Comparison of ENCODE assay signal across 15 mouse cellular contexts in genomic region chr9:50374666-50375065, GRCm38 (mm10). TPM values are rescaled to one million over a fixed set of nuclear protein-coding genes. Genes with fewer than 3 reads are reported as not detected.
DNase-seq lines count a peak whose midpoint lies in the region; ATAC-seq lines count a peak whose summit lies in the region.
"Had no signal": no experiment of that assay in that cellular context is flagged by ENCODE, and none has a peak within 500 bp of the region (broad histone marks: within the 10 kb centered on the region; RNA-seq: fewer than 3 reads in every experiment).

No protein-coding gene starts in this region.

- no peak overlapping the region for H3K4me3 ChIP-seq in forebrain, embryonic 14.5 days (ENCODE audit: low read depth, low read length)
- no peak overlapping the region for H3K4me3 ChIP-seq in forebrain, embryonic 13.5 days
- H3K4me3 ChIP-seq: limb, embryonic 13.5 days had no signal

- H3K9me3 ChIP-seq in forebrain, embryonic 14.5 days (replicated peaks; ENCODE audit: control insufficient read depth, low read length) = no peaks in the 10 kb centered on the region
- no peaks in the 10 kb centered on the region for H3K9me3 ChIP-seq in forebrain, embryonic 13.5 days (replicated peaks)

- no peaks in the 10 kb centered on the region for H3K36me3 ChIP-seq in forebrain, embryonic 14.5 days (ENCODE audit: control insufficient read depth, insufficient read depth, low read length)
- no peaks in the 10 kb centered on the region for H3K36me3 ChIP-seq in forebrain, embryonic 13.5 days (ENCODE audit: poor library complexity, severe bottlenecking)
- H3K36me3 ChIP-seq: limb, embryonic 13.5 days had no signal

- no peak overlapping the region for H3K9ac ChIP-seq in forebrain, embryonic 14.5 days (ENCODE audit: low read length)
- H3K9ac ChIP-seq in forebrain, embryonic 13.5 days = no peak overlapping the region
- H3K9ac ChIP-seq: limb, embryonic 13.5 days had no signal

- H3K4me2 ChIP-seq in forebrain, embryonic 14.5 days (ENCODE audit: low read length) = no peak overlapping the region
- no peak overlapping the region for H3K4me2 ChIP-seq in forebrain, embryonic 13.5 days
- H3K4me2 ChIP-seq: limb, embryonic 13.5 days had no signal

- no peaks in the 10 kb centered on the region for H3K27me3 ChIP-seq in forebrain, embryonic 14.5 days (replicated peaks; ENCODE audit: control insufficient read depth, insufficient read depth, low read length)
- H3K27me3 ChIP-seq in forebrain, embryonic 13.5 days = no peaks in the 10 kb centered on the region
- H3K27me3 ChIP-seq: limb, embryonic 13.5 days had no signal

- no peak for ATAC-seq in forebrain, embryonic 14.5 days
- no peak for ATAC-seq in forebrain, embryonic 13.5 days
- ATAC-seq: hindbrain, embryonic 16.5 days had no signal

- H3K4me1 ChIP-seq in forebrain, embryonic 14.5 days (ENCODE audit: control insufficient read depth, insufficient read depth, low read length) = no peaks in the 10 kb centered on the region; the same call in 1 of the 2 replicates
- peaks cover 10% of the 10 kb centered on the region for H3K4me1 ChIP-seq in forebrain, embryonic 13.5 days
- H3K4me1 ChIP-seq: limb, embryonic 13.5 days had no signal

- WGBS in forebrain, embryonic 14.5 days = 86% methylated on average over 5 of the region's 5 CpGs
- WGBS in forebrain, embryonic 13.5 days = 84% methylated on average over 5 of the region's 5 CpGs

- peak; percentile 11 for DNase-seq in forebrain, embryonic 14.5 days (ENCODE audit: low spot score)
- DNase-seq in thymus, postnatal 0 days (ENCODE audit: low spot score) = peak; percentile 39
- no peak for DNase-seq in thymus, postnatal 14 days
- DNase-seq in left cerebral cortex, adult 8-10 months (ENCODE audit: low spot score in 2 of 2) = peak; percentile 4 to 65
- peak; percentile 53 to 60 for DNase-seq in right cerebral cortex, postnatal 36 days (ENCODE audit: low spot score in 2 of 2)
- no peak for DNase-seq in adrenal gland, adult 8-10 months
- DNase-seq in cerebellum, adult 9-10 months = no peak
- DNase-seq: adrenal gland, postnatal 36 days; cerebellum, adult 11-12 months; gastrocnemius, postnatal 36 days; lung, adult 18-20 months; thymus, adult 2 months had no signal

- no peak overlapping the region for H3K27ac ChIP-seq in forebrain, embryonic 14.5 days (ENCODE audit: low read depth, low read length)
- no peak overlapping the region for H3K27ac ChIP-seq in forebrain, embryonic 13.5 days
- H3K27ac ChIP-seq: limb, embryonic 13.5 days had no signal

RNA-seq across cellular contexts. Expression of gene Rpl10-ps3, which starts 29.9 kb away (rescaled TPM):
- 100 and 189 TPM in 2 replicates for polyA plus RNA-seq in forebrain, embryonic 14.5 days (2014; fragmentation: Nextera tagmentation; extraction: Ambion mirVana)
- 167 and 177 TPM in 2 replicates for polyA plus RNA-seq in forebrain, embryonic 13.5 days (2015; fragmentation: Nextera tagmentation; extraction: Ambion mirVana)
- polyA plus RNA-seq in thymus, postnatal 0 days (2015; fragmentation: Nextera tagmentation; extraction: Ambion mirVana) = 211 and 235 TPM in 2 replicates
- total RNA-seq in left cerebral cortex, adult 8-10 months (2022) = 100 to 1,000 TPM; 353 to 500 (median 419) TPM
- 1,000 to 10,000 TPM; 1,030 to 1,496 (median 1,206) TPM for total RNA-seq in adrenal gland, adult 8-10 months (2022)

Comparison
In these comparisons a context has a peak if more than half of its experiments do, and no peak if none do; other contexts are left out.
1. DNase-seq: peak in forebrain, embryonic 14.5 days (single experiment), thymus, postnatal 0 days (single experiment), left cerebral cortex, adult 8-10 months (2 of 2) and right cerebral cortex, postnatal 36 days (2 of 2); none in thymus, postnatal 14 days (single experiment), adrenal gland, adult 8-10 months (single experiment) and cerebellum, adult 9-10 months (single experiment).